Mouse (Mus musculus) embryonic facial prominence, embryonic 10.5 days (tissue): ENCODE data around the gene Ppcs. TPM values are rescaled to one million over a fixed set of nuclear protein-coding genes. Genes with fewer than 3 reads are reported as not detected.

ENCODE experiments used
- DNase-seq: peaks from one replicate; pipeline ENCODE4 v3.0.0-alpha.2; 2017; ENCODE audit warnings: low spot score
- H3K27ac ChIP-seq: fragments of 300-500 bp; sonication (generic); replicated peaks from 2 replicates; pipeline ENCODE4 v1.5.1; 2016; ENCODE audit warnings: mild to moderate bottlenecking
- H3K27me3 ChIP-seq: fragments of 300-500 bp; sonication (generic); replicated peaks from 2 replicates; pipeline ENCODE4 v1.6.1; 2016; ENCODE audit warnings: low read depth, mild to moderate bottlenecking; ENCODE audit not compliant: poor library complexity, severe bottlenecking
- H3K36me3 ChIP-seq: fragments of 300-500 bp; sonication (generic); replicated peaks from 2 replicates; pipeline ENCODE4 v1.6.1; 2016; ENCODE audit warnings: mild to moderate bottlenecking, moderate library complexity
- H3K4me1 ChIP-seq: fragments of 300-500 bp; sonication (generic); 2 replicates; pipeline ENCODE4 v1.6.1; 2016
- H3K4me3 ChIP-seq: fragments of 300-500 bp; sonication (generic); 2 replicates; pipeline ENCODE4 v1.5.1; 2016; ENCODE audit warnings: mild to moderate bottlenecking, moderate library complexity
- H3K9me3 ChIP-seq: fragments of 300-500 bp; sonication (generic); 2 replicates; pipeline ENCODE4 v1.6.1; 2016; ENCODE audit warnings: mild to moderate bottlenecking
- WGBS: fragments of 180-500 bp; shearing (Covaris S2); methylation state at CpG from one replicate; pipeline ENCODE4 v1.1.7; 2016; 5-methylcytosine and 5-hydroxymethylcytosine counted together
- polyA plus RNA-seq: library from polyadenylated mRNA; unstranded; fragments of >200 nt; fragmentation: Nextera tagmentation; extraction: Ambion mirVana; gene quantifications from 2 replicates; pipeline ENCODE4 v1.2.1, GENCODE M21; 2016

Ppcs gene
- polyA plus RNA-seq, 1 experiment from 2014 or later, result 33.2 TPM

DNA sequence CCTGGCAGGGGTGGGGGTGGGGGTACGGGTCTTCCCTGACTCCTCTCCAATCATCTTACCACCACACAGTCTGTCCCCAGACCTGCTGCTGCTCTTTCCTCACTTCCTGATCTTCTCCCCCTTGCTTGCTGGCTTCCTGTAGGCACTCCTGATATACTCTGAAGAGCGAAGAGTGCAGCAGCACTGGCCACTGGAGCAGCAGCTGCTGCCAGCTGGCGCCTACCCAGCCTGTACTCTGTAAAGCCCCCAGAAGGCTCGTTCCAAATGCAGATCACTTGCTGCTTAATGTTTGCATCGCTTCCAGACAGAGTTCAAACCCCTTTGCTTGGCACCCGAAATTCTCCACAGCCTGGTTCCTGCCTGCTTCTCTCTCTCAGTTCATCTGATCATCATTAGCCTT is 9.4 kb downstream of the Ppcs start:
- no peaks in the 10 kb centered on the region for H3K36me3 ChIP-seq
- no peak overlapping the region for H3K4me3 ChIP-seq
- H3K9me3 ChIP-seq, result no peaks in the 10 kb centered on the region
- no peak overlapping the region for H3K27ac ChIP-seq
- H3K27me3 ChIP-seq, result no peaks in the 10 kb centered on the region
- 81% methylated on average over 6 of the region's 6 CpGs for WGBS
- DNase-seq, result no peak
- peaks cover 15% of the 10 kb centered on the region for H3K4me1 ChIP-seq

DNA sequence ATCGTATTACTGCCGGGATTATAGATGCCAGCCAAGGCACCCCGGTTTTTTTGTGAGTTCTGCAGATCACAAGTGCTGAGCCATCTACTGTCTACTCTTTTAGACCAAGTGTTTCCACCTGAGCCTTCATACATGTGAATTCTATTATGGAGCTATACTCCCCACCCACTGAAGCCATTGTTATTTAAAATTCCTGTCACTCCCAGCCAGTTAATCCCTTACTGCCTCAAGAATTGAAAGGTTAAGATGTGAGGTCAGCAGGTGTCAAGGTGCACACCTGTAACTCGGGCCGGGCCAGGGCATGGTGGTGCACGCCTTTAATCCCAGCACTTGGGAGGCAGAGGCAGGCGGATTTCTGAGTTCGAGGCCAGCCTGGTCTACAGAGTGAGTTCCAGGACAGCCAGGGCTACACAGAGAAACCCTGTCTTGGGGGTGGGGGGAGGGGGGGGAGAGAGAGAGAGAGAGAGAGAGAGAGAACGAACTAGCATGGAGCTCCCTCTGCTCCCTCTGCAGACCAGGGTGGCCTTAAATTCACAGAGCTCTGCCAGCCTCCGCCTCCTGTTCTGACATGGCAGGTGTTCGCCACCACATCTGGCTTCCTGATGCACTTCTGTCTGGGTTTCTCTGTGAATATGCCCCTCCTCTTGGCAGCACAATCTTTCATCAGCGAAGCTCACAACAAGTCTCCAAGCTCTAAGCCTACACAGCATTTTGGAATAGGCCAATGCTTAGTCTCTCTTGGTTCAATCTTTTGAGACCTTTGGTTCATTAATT is 10.2 kb downstream of the Ppcs start:
- Histone ChIP-seq H3K27ac (no peak overlapping the region), H3K36me3 (no peaks in the 10 kb centered on the region), H3K27me3 (no peaks in the 10 kb centered on the region), H3K4me3 (no peak overlapping the region), H3K4me1 (peaks cover 15% of the 10 kb centered on the region), H3K9me3 (no peaks in the 10 kb centered on the region)
- DNase-seq, result no peak
- WGBS, result 78% methylated on average over 12 of the region's 12 CpGs

- 82% methylated on average over 2 of the region's 2 CpGs for WGBS
- peaks cover 10% of the 10 kb centered on the region; the same call in 1 of the 2 replicates for H3K9me3 ChIP-seq
Measured at GRCm38 (mm10) chr4:119403431-119403830, 18.8 kb downstream of the Ppcs start.

GRCm38 (mm10) chr4:119400896-119401295 is 21.3 kb downstream of the Ppcs start:
- H3K36me3 ChIP-seq, result peaks cover 12% of the 10 kb centered on the region
- no peak for DNase-seq
- no peak overlapping the region for H3K27ac ChIP-seq
- peaks cover 10% of the 10 kb centered on the region; the same call in 1 of the 2 replicates for H3K9me3 ChIP-seq
- no peak overlapping the region for H3K4me3 ChIP-seq
- 60% methylated on average over 7 of the region's 7 CpGs for WGBS
- no peaks in the 10 kb centered on the region for H3K27me3 ChIP-seq
- H3K4me1 ChIP-seq, result no peaks in the 10 kb centered on the region

More at GRCm38 (mm10) chr4:119403431-119403830, 18.8 kb downstream of the Ppcs start:
- Histone ChIP-seq H3K27ac (no peak overlapping the region), H3K4me3 (no peak overlapping the region), H3K27me3 (no peaks in the 10 kb centered on the region), H3K4me1 (no peaks in the 10 kb centered on the region), H3K36me3 (peaks cover 12% of the 10 kb centered on the region)
- no peak for DNase-seq

GRCm38 (mm10) chr4:119398751-119399150 is 23.5 kb downstream of the Ppcs start:
- no peak for DNase-seq
- H3K36me3 ChIP-seq, result peaks cover 12% of the 10 kb centered on the region
- 0 out of 2 replicates have a peak, but pooled peaks cover 8% of the 10 kb centered on the region for H3K27me3 ChIP-seq
- no peak overlapping the region for H3K4me3 ChIP-seq
- 89% methylated on average over 7 of the region's 7 CpGs for WGBS
- no peak overlapping the region for H3K27ac ChIP-seq
- H3K9me3 ChIP-seq, result peaks cover 10% of the 10 kb centered on the region; the same call in 1 of the 2 replicates
- H3K4me1 ChIP-seq, result no peaks in the 10 kb centered on the region

GRCm38 (mm10) chr4:119390369-119390768 is 31.9 kb downstream of the Ppcs start:
- no peaks in the 10 kb centered on the region for H3K36me3 ChIP-seq
- H3K9me3 ChIP-seq, result no peaks in the 10 kb centered on the region
- no peak overlapping the region for H3K27ac ChIP-seq
- no peaks in the 10 kb centered on the region for H3K4me1 ChIP-seq
- no peak overlapping the region for H3K4me3 ChIP-seq
- DNase-seq, result peak; percentile 49
- 0 out of 2 replicates have a peak, but pooled peaks cover 5% of the 10 kb centered on the region for H3K27me3 ChIP-seq
- 82% methylated on average over 1 of the region's 1 CpGs for WGBS

DNA sequence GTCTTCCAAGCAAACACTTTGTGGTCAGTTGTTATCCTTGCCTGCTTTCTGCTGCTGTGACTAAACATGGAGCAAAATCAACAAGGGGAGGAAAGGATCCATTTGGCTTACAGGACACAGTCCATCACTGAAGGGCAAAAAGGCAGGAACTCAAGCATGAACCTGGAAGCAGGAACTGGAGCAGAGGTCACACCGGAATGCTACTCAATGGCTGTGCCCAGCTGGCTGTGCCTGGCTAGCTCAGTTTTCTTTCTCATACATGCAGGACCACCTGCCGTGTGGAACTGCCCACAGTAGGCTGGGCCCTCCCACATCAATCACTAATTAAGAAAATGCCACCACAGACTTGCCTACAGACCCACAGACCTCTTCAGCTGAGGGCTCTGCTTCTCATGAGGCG is 33.0 kb downstream of the Ppcs start:
- DNase-seq, result no peak
- Histone ChIP-seq H3K36me3 (no peaks in the 10 kb centered on the region), H3K27ac (no peak overlapping the region), H3K4me3 (no peak overlapping the region), H3K4me1 (no peaks in the 10 kb centered on the region), H3K9me3 (no peaks in the 10 kb centered on the region), H3K27me3 (no peaks in the 10 kb centered on the region)
- WGBS, result 63% methylated on average over 3 of the region's 3 CpGs

DNA sequence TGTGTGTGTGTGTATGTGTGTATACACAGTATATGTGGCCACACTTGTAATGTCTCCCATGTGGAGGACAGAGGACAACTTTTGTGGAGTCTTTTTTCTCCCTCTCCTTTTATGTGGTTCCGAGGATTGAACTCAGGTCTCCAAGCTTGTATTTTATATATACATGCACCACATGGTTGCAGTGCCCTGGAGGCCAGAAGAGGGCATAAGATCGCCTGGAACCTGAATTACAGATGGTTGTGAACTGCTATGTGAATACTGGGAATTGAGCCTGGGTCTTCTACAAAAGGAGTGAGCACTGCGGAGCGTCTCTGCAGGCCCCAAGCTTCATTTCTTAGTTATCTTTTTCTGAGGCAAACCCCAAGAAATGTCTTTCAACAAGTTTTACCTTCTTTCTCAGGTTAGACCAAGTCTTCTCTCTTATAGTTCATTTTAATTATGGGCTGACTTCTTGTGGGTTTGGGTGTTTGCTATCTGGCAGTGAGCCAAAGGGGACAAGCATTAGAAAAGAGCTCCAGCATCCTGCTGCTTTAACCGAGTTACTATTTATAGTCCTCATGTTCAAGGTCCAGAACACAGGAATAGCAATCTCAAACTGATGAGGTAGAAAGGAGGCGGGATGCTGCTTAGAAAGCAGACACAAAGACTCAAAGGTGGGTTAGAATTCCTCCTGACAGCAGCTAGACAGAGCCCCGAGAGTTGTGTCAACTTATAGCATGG is 40.6 kb downstream of the Ppcs start:
- no peak for DNase-seq
- H3K27ac ChIP-seq, result no peak overlapping the region
- WGBS, result 80% methylated on average over 7 of the region's 7 CpGs
- H3K4me3 ChIP-seq, result no peak overlapping the region
- H3K27me3 ChIP-seq, result no peaks in the 10 kb centered on the region
- no peaks in the 10 kb centered on the region for H3K9me3 ChIP-seq
- no peaks in the 10 kb centered on the region for H3K36me3 ChIP-seq
- no peaks in the 10 kb centered on the region for H3K4me1 ChIP-seq

DNA sequence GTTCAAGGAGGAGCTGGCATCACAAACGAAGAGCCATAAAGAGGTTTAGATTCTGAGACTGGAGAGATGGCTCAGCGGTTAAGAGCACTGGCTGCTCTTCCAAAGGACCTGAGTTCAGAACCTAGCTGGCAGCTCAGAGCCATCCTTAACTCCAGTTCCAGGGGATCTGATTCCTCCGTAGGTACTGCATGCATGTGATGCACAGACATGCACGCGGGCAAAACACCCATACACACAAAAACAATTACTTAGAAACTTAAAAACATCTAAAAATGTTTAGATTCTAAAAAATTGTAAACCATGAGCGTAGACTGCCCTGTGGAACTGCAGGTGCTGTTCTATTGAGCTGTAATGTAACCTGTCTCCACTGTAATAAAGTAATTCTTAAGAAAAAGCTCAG is 52.8 kb downstream of the Ppcs start:
- no peaks in the 10 kb centered on the region for H3K27me3 ChIP-seq
- H3K9me3 ChIP-seq, result no peaks in the 10 kb centered on the region
- H3K27ac ChIP-seq, result no peak overlapping the region
- no peaks in the 10 kb centered on the region for H3K36me3 ChIP-seq
- H3K4me3 ChIP-seq, result no peak overlapping the region
- no peak for DNase-seq
- WGBS, result 89% methylated on average over 6 of the region's 6 CpGs
- no peaks in the 10 kb centered on the region for H3K4me1 ChIP-seq

Other genes starting within 250 kb of the Ppcs start
- gene Zfp691, start 248.2 kb downstream of the Ppcs start, polyA plus RNA-seq, result 11.4 and 13.9 TPM in 2 replicates
- 7.2 and 7.4 TPM in 2 replicates for gene Ermap, start 232.4 kb downstream of the Ppcs start, polyA plus RNA-seq
- gene Svbp, start 227.1 kb downstream of the Ppcs start, polyA plus RNA-seq, result 132 and 139 TPM in 2 replicates
- 0.25 TPM in 1 of 2 replicates, not detected in the other for gene Tmem269, start 204.2 kb downstream of the Ppcs start, polyA plus RNA-seq
- gene AU022252, start 189.7 kb downstream of the Ppcs start, polyA plus RNA-seq, result 40.1 and 40.2 TPM in 2 replicates
- gene P3h1, start 189.5 kb downstream of the Ppcs start, polyA plus RNA-seq, result 18.5 and 19.6 TPM in 2 replicates
- not detected in 2 replicates for gene Cldn19, start 167.0 kb downstream of the Ppcs start, polyA plus RNA-seq
- 980 and 1,001 TPM in 2 replicates for gene Ybx1, start 127.8 kb downstream of the Ppcs start, polyA plus RNA-seq
- gene Ppih, start 101.9 kb downstream of the Ppcs start, polyA plus RNA-seq, result 150 and 155 TPM in 2 replicates
- gene Ccdc30, start 6.9 kb downstream of the Ppcs start, polyA plus RNA-seq, result 5.1 and 6.4 TPM in 2 replicates
- gene Zmynd12, start 394 bp upstream of the Ppcs start, polyA plus RNA-seq, result 0.15 and 0.36 TPM in 2 replicates
- gene Rimkla, start 70.2 kb upstream of the Ppcs start, polyA plus RNA-seq, result 1.9 TPM in 2 replicates
- gene Foxj3, start 114.6 kb upstream of the Ppcs start, polyA plus RNA-seq, result 21.4 and 22.4 TPM in 2 replicates
- gene Frg2f1, start 117.1 kb upstream of the Ppcs start, polyA plus RNA-seq, result 2.0 and 2.2 TPM in 2 replicates
- not detected in 2 replicates for gene Guca2a, start 215.3 kb upstream of the Ppcs start, polyA plus RNA-seq
- gene Guca2b, start 236.5 kb upstream of the Ppcs start, polyA plus RNA-seq, result not detected in 2 replicates